Mouse (Mus musculus) midbrain, postnatal 0 days (tissue): ENCODE results near the gene Cfap57. TPM values are rescaled to one million over a fixed set of nuclear protein-coding genes. Genes with fewer than 3 reads are reported as not detected.

Source experiments
- ATAC-seq: fragments of 200-750 bp; cut with Nextera tagmentation; 2 replicates; pipeline ENCODE4 v1.8.0; 2017; ENCODE audit warnings: moderate number of reproducible peaks, mild to moderate bottlenecking, moderate TSS enrichment, moderate library complexity; ENCODE audit not compliant: low FRiP score
- DNase-seq: peaks from one replicate; pipeline ENCODE4 v3.0.0-alpha.2; 2015; ENCODE audit warnings: low spot score
- H3K27ac ChIP-seq: fragments of 300-500 bp; sonication (generic); 2 replicates; pipeline ENCODE4 v1.5.1; 2014; ENCODE audit warnings: low read depth, mild to moderate bottlenecking, low read length, mixed read lengths
- H3K27me3 ChIP-seq: fragments of 300-500 bp; sonication (generic); 2 replicates; pipeline ENCODE4 v1.6.1; 2014; ENCODE audit warnings: low read length, control low read depth, mixed read lengths; ENCODE audit not compliant: insufficient read depth
- H3K36me3 ChIP-seq: fragments of 300-500 bp; sonication (generic); 2 replicates; pipeline ENCODE4 v1.6.1; 2014; ENCODE audit warnings: low read length, control low read depth, mixed read lengths; ENCODE audit not compliant: insufficient read depth
- H3K4me1 ChIP-seq: fragments of 300-500 bp; sonication (generic); 2 replicates; pipeline ENCODE4 v1.6.1; 2014; ENCODE audit warnings: mild to moderate bottlenecking, control low read depth, antibody characterized with exemption, low read length, mixed read lengths; ENCODE audit not compliant: insufficient read depth
- H3K4me2 ChIP-seq: fragments of 300-500 bp; sonication (generic); 2 replicates; pipeline ENCODE4 v1.6.1; 2014; ENCODE audit warnings: low read depth, mild to moderate bottlenecking, low read length, mixed read lengths; ENCODE audit not compliant: poor library complexity, severe bottlenecking
- H3K4me3 ChIP-seq: fragments of 300-500 bp; sonication (generic); 2 replicates; pipeline ENCODE4 v1.5.1; 2014; ENCODE audit warnings: low read depth, mild to moderate bottlenecking, low read length, moderate library complexity
- H3K9ac ChIP-seq: fragments of 300-500 bp; sonication (generic); replicated peaks from 2 replicates; pipeline ENCODE4 v1.6.1; 2014; ENCODE audit warnings: mild to moderate bottlenecking, low read length, moderate library complexity, mixed read lengths; ENCODE audit not compliant: poor library complexity, severe bottlenecking
- H3K9me3 ChIP-seq: fragments of 300-500 bp; sonication (generic); 2 replicates; pipeline ENCODE4 v1.6.1; 2016; ENCODE audit warnings: low read length, control low read depth
- CTCF ChIP-seq: IDR thresholded peaks from 2 replicates; pipeline ENCODE4 v1.5.1; 2016; ENCODE audit warnings: antibody characterized with exemption, mild to moderate bottlenecking
- WGBS: fragments of 180-500 bp; shearing (Covaris S2); extraction: QIAGEN DNeasy Blood & Tissue Kit; methylation state at CpG from one replicate; pipeline ENCODE4 v1.1.7; 2014; 5-methylcytosine and 5-hydroxymethylcytosine counted together
- polyA plus RNA-seq: library from polyadenylated mRNA; unstranded; fragments of >200 nt; fragmentation: Nextera tagmentation; extraction: Ambion mirVana; gene quantifications from 2 replicates; pipeline ENCODE4 v1.2.1, GENCODE M21; 2015
- total RNA-seq: library from RNA; depleted of rRNA; stranded (reverse); fragments of >200 nt; gene quantifications from 2 replicates; pipeline ENCODE4 v1.2.3, GENCODE M21; 2014; rRNA removed

Gene Cfap57
- total and polyA plus RNA-seq, 2 experiments from 2014 or later = 0.82 to 1.4 TPM

- no peak overlapping the region for H3K4me2 ChIP-seq
- no peaks in the 10 kb centered on the region for H3K9me3 ChIP-seq
- TF ChIP-seq CTCF = no peak
- WGBS = 71% methylated on average over 3 of the region's 3 CpGs
- ATAC-seq (no peak), DNase-seq (no peak)
- H3K36me3 ChIP-seq = no peaks in the 10 kb centered on the region
- H3K27me3 ChIP-seq = no peaks in the 10 kb centered on the region
- H3K27ac ChIP-seq = no peak overlapping the region
- no peak overlapping the region for H3K4me3 ChIP-seq
- H3K4me1 ChIP-seq = no peaks in the 10 kb centered on the region
- H3K9ac ChIP-seq = no peak overlapping the region
These were observed 115.0 kb downstream of the Cfap57 start for GRCm38 (mm10) chr4:118505551-118505950.

Other genes with a start within 250 kb of the Cfap57 start
- 18.8 and 29.0 TPM in 2 replicates for gene Szt2, start 211.5 kb downstream of the Cfap57 start, total RNA-seq
- 3.2 and 4.6 TPM in 2 replicates for gene Szt2, start 211.5 kb downstream of the Cfap57 start, polyA plus RNA-seq
- gene Med8, start 211.4 kb downstream of the Cfap57 start, total RNA-seq = 48.0 and 54.8 TPM in 2 replicates
- 90.1 and 95.7 TPM in 2 replicates for gene Med8, start 211.4 kb downstream of the Cfap57 start, polyA plus RNA-seq
- 22.1 and 23.6 TPM in 2 replicates for gene Elovl1, start 192.7 kb downstream of the Cfap57 start, total RNA-seq
- 23.8 and 28.2 TPM in 2 replicates for gene Elovl1, start 192.7 kb downstream of the Cfap57 start, polyA plus RNA-seq
- 6.9 and 15.3 TPM in 2 replicates for gene Cdc20, start 183.4 kb downstream of the Cfap57 start, total RNA-seq
- gene Cdc20, start 183.4 kb downstream of the Cfap57 start, polyA plus RNA-seq = 9.7 and 11.0 TPM in 2 replicates
- 0.11 TPM in 1 of 2 replicates, not detected in the other for gene Mpl, start 163.3 kb downstream of the Cfap57 start, total RNA-seq
- gene Mpl, start 163.3 kb downstream of the Cfap57 start, polyA plus RNA-seq = 0.11 and 0.15 TPM in 2 replicates
- 15.7 and 17.2 TPM in 2 replicates for gene Tie1, start 130.7 kb downstream of the Cfap57 start, total RNA-seq
- 9.9 and 10.3 TPM in 2 replicates for gene Tie1, start 130.7 kb downstream of the Cfap57 start, polyA plus RNA-seq
- gene 2610528J11Rik, start 93.8 kb downstream of the Cfap57 start, total RNA-seq = not detected in 2 replicates
- not detected in 2 replicates for gene 2610528J11Rik, start 93.8 kb downstream of the Cfap57 start, polyA plus RNA-seq
- gene Tmem125, start 76.7 kb downstream of the Cfap57 start, total RNA-seq = 0.19 and 0.22 TPM in 2 replicates
- gene Tmem125, start 76.7 kb downstream of the Cfap57 start, polyA plus RNA-seq = 0.14 and 0.23 TPM in 2 replicates
- gene Ebna1bp2, start within 50 bp of the Cfap57 start, total RNA-seq = 29.4 and 40.7 TPM in 2 replicates
- gene Ebna1bp2, start within 50 bp of the Cfap57 start, polyA plus RNA-seq = 76.7 and 83.8 TPM in 2 replicates
- gene Olfr62, start 38.2 kb upstream of the Cfap57 start, total RNA-seq = not detected in 2 replicates
- not detected in 2 replicates for gene Olfr62, start 38.2 kb upstream of the Cfap57 start, polyA plus RNA-seq
- gene Olfr1342, start 72.0 kb upstream of the Cfap57 start, total RNA-seq = not detected in 2 replicates
- gene Olfr1342, start 72.0 kb upstream of the Cfap57 start, polyA plus RNA-seq = not detected in 2 replicates
- not detected in 2 replicates for gene Olfr1341, start 82.7 kb upstream of the Cfap57 start, total RNA-seq
- not detected in 2 replicates for gene Olfr1341, start 82.7 kb upstream of the Cfap57 start, polyA plus RNA-seq
- gene Olfr1340, start 99.4 kb upstream of the Cfap57 start, total RNA-seq = not detected in 2 replicates
- gene Olfr1340, start 99.4 kb upstream of the Cfap57 start, polyA plus RNA-seq = not detected in 2 replicates
- gene Olfr1339, start 111.4 kb upstream of the Cfap57 start, total RNA-seq = not detected in 2 replicates
- not detected in 2 replicates for gene Olfr1339, start 111.4 kb upstream of the Cfap57 start, polyA plus RNA-seq
- gene Olfr1338, start 138.0 kb upstream of the Cfap57 start, total RNA-seq = not detected in 2 replicates
- not detected in 2 replicates for gene Olfr1338, start 138.0 kb upstream of the Cfap57 start, polyA plus RNA-seq
- gene Olfr1337, start 161.8 kb upstream of the Cfap57 start, total RNA-seq = not detected in 2 replicates
- not detected in 2 replicates for gene Olfr1337, start 161.8 kb upstream of the Cfap57 start, polyA plus RNA-seq
- not detected in 2 replicates for gene Olfr1335, start 189.2 kb upstream of the Cfap57 start, total RNA-seq
- gene Olfr1335, start 189.2 kb upstream of the Cfap57 start, polyA plus RNA-seq = not detected in 2 replicates
- gene Olfr1333, start 215.5 kb upstream of the Cfap57 start, total RNA-seq = not detected in 2 replicates
- not detected in 2 replicates for gene Olfr1333, start 215.5 kb upstream of the Cfap57 start, polyA plus RNA-seq
- gene Olfr1331, start 243.9 kb upstream of the Cfap57 start, total RNA-seq = not detected in 2 replicates
- not detected in 2 replicates for gene Olfr1331, start 243.9 kb upstream of the Cfap57 start, polyA plus RNA-seq